Mouse (Mus musculus): ENCODE data around the gene Kat2b. TPM values are rescaled to one million over a fixed set of nuclear protein-coding genes. Genes with fewer than 3 reads are reported as not detected.

The Kat2b gene
- polyA plus RNA-seq, 1 experiment from 2014 or later, result 6.7 TPM

DNA sequence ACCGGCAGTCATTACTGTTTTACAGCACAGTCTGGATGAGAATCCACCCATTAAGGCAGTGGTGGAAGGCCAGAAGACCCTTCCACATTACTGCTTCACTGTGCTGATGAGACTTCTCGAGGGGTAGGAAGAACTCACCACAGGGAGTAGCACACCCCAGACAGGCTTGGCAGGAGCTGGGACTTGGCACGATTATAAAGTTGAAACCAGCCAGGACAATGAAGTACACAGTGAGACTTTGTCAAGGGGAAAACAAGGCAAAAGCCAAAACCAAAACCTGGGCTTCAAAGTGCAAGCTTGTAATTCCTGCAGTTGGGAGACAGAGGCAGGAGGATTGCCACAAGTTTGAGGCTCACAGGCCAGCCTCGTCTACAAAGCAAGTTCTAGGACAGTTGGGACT, 54.0 kb downstream of the Kat2b start:
- no peaks in the 10 kb centered on the region for H3K9me3 ChIP-seq
- H3K4me2 ChIP-seq, result no peak overlapping the region
- H3K36me3 ChIP-seq (replicated peaks), result no peaks in the 10 kb centered on the region
- H3K9ac ChIP-seq, result no peak overlapping the region
- 88% methylated on average over 4 of the region's 4 CpGs for WGBS
- H3K27me3 ChIP-seq (replicated peaks), result no peaks in the 10 kb centered on the region
- no peaks in the 10 kb centered on the region for H3K4me1 ChIP-seq
- ATAC-seq (replicated peaks), result no peak
- no peak overlapping the region for H3K27ac ChIP-seq
- H3K4me3 ChIP-seq, result no peak overlapping the region

DNA sequence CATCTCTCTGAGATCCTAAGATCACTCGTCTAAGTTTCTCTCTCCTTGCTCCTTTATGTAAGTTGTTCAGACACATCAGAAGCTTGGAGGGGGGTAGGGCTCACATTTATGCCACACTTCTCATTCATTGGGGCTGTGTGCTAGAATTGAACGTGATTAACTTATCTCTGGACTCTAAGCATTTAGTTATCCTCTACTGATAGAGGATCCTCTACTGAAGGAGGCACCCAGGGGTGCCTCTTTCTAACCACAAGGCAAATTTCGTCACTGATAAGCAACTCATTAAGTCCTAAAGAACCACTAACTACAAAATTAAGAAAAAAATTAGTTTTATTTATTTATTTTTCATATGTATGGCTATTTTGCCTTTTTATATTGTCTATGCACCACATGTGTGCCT, 55.5 kb downstream of the Kat2b start:
- H3K36me3 ChIP-seq (replicated peaks), result no peaks in the 10 kb centered on the region
- no peak overlapping the region for H3K4me3 ChIP-seq
- no peak overlapping the region for H3K4me2 ChIP-seq
- 84% methylated on average over 3 of the region's 3 CpGs for WGBS
- no peaks in the 10 kb centered on the region for H3K9me3 ChIP-seq
- H3K27ac ChIP-seq, result no peak overlapping the region
- no peaks in the 10 kb centered on the region for H3K27me3 ChIP-seq (replicated peaks)
- no peak for ATAC-seq (replicated peaks)
- H3K9ac ChIP-seq, result no peak overlapping the region
- no peaks in the 10 kb centered on the region for H3K4me1 ChIP-seq

- Histone ChIP-seq H3K27me3 (replicated peaks) (no peaks in the 10 kb centered on the region), H3K27ac (no peak overlapping the region), H3K4me3 (no peak overlapping the region), H3K9me3 (no peaks in the 10 kb centered on the region), H3K36me3 (replicated peaks) (no peaks in the 10 kb centered on the region), H3K4me2 (no peak overlapping the region), H3K4me1 (no peaks in the 10 kb centered on the region), H3K9ac (no peak overlapping the region)
- 95% methylated on average over 9 of the region's 9 CpGs for WGBS
- no peak for ATAC-seq (replicated peaks)
Measured at GRCm38 (mm10) chr17:53623762-53624161, 57.1 kb downstream of the Kat2b start.

DNA sequence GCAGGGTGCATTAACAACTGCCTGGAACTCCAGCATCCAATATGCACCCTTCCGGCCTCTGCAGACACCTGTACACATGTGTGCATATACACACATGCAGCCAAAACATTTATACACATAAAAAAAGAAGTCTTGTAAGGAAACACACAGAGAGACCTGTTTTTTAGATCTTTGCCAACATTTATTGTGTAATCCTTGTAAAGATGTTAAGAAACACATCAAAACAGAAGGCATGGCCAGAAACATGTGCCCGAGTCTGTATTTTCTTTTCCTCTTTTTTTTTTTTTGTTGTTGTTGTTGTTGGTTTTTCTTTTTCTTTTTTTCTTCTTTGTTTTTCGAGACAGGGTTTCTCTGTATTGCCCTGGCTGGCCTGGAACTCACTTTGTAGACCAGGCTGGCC, 59.5 kb downstream of the Kat2b start:
- H3K9ac ChIP-seq, result no peak overlapping the region
- ATAC-seq (replicated peaks), result no peak
- WGBS, result 89% methylated on average over 3 of the region's 3 CpGs

DNA sequence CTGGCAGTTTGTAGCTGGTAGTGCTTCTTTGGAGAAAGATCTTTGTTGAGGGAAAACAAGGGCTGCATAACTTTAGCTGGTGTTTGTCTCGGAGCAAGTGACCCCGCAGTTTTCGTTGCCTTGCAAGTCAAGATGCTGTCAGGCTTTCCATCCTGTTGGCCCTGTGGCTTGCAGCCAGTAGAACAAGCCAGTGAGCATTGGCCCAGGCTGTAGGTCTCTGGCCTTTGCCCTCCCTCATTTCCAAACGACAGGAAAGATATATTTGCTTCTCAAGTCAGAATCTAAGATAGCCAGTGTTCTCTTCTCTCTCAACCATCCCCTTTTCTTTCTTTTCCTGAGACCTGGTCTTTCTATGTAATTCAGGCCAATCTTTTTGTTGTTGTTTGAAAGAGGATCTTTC, 60.8 kb downstream of the Kat2b start:
- no peaks in the 10 kb centered on the region for H3K4me1 ChIP-seq
- H3K4me2 ChIP-seq, result no peak overlapping the region
- WGBS, result 88% methylated on average over 4 of the region's 4 CpGs
- no peak overlapping the region for H3K4me3 ChIP-seq
- 0 out of 2 replicates have a peak, but pooled peaks cover 6% of the 10 kb centered on the region for H3K36me3 ChIP-seq (replicated peaks)
- no peaks in the 10 kb centered on the region for H3K27me3 ChIP-seq (replicated peaks)
- no peaks in the 10 kb centered on the region for H3K9me3 ChIP-seq
- no peak for ATAC-seq (replicated peaks)
- no peak overlapping the region for H3K27ac ChIP-seq
- no peak overlapping the region for H3K9ac ChIP-seq

More for the DNA sequence above, 59.5 kb downstream of the Kat2b start:
- no peaks in the 10 kb centered on the region for H3K4me1 ChIP-seq
- no peaks in the 10 kb centered on the region for H3K27me3 ChIP-seq (replicated peaks)
- H3K4me3 ChIP-seq, result no peak overlapping the region
- no peak overlapping the region for H3K27ac ChIP-seq
- 0 out of 2 replicates have a peak, but pooled peaks cover 6% of the 10 kb centered on the region for H3K36me3 ChIP-seq (replicated peaks)
- no peak overlapping the region for H3K4me2 ChIP-seq
- H3K9me3 ChIP-seq, result no peaks in the 10 kb centered on the region

DNA sequence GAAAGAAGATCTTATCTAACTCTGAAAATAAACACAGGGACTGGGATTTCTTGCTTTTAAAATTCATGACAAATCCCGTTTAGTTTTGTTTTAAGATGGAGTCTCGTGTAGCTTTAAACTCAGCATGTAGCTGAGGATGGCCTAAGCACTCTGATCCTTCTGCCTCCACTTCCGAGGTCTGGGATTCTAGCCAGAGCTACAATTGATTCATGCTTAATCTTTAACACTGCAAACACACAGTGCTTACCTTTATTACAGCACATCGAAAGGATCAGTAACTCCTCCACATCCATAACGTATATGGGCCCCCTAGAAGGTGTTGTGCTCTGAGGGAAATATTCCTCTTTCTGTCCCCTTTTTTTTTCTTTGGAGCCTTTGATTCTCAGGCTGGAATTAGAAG, 61.5 kb downstream of the Kat2b start:
- Histone ChIP-seq H3K27me3 (replicated peaks) (no peaks in the 10 kb centered on the region), H3K9ac (no peak overlapping the region), H3K4me1 (no peaks in the 10 kb centered on the region), H3K36me3 (replicated peaks) (0 out of 2 replicates have a peak, but pooled peaks cover 6% of the 10 kb centered on the region), H3K4me2 (no peak overlapping the region), H3K4me3 (no peak overlapping the region), H3K9me3 (no peaks in the 10 kb centered on the region), H3K27ac (0 out of 2 replicates have a peak overlapping the region, but pooled peaks have one; percentile 6)
- no peak for ATAC-seq (replicated peaks)
- WGBS, result 69% methylated on average over 5 of the region's 5 CpGs

DNA sequence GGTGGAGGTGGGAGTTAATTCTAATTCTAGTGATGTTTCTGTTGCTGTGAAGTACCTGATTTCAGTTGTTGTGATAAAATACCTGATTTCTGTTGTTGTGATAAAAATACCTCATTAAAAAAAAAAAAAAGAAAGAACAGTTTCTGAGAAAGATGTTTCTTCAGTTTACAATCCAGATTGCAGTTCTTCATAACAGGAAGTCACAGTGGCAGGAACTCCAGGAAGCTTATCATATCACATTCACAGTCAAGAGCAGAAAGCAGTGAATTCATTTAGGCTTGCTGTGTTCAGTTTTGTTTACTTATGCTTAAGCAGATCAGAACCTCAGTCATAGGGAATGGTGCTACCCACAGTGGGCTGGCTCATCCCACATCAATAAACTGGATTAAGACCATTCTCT, 64.7 kb downstream of the Kat2b start:
- no peak overlapping the region for H3K9ac ChIP-seq
- H3K9me3 ChIP-seq, result no peaks in the 10 kb centered on the region
- no peak overlapping the region for H3K4me2 ChIP-seq
- H3K27me3 ChIP-seq (replicated peaks), result no peaks in the 10 kb centered on the region
- H3K27ac ChIP-seq, result no peak overlapping the region
- no peaks in the 10 kb centered on the region for H3K4me1 ChIP-seq
- no peak for ATAC-seq (replicated peaks)
- no peak overlapping the region for H3K4me3 ChIP-seq
- peaks cover 13% of the 10 kb centered on the region; the same call in 1 of the 2 replicates for H3K36me3 ChIP-seq (replicated peaks)

- H3K36me3 ChIP-seq (replicated peaks), result peaks cover 16% of the 10 kb centered on the region; the same call in 1 of the 2 replicates
- 91% methylated on average over 4 of the region's 4 CpGs for WGBS
Measured at GRCm38 (mm10) chr17:53643360-53643759, 76.7 kb downstream of the Kat2b start.

DNA sequence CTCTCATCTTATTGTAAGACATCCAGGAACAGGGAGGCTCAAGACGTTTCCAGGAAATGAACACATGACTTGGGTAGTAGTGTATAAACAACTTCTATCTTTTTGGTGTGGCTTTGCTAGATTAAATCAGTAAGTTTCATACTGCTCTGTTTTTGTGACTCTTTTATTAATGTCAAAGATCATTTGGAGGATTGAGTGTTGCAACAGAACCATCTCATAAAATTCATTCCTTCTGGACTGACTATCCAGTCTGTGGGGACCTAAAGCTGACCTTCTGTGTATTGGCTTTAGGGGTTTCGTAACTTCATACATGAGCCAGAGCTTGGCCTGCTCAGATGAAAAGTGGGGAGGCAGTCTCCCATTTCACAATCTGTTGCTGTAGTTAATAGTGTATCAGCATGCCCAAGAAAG, 83.6 kb downstream of the Kat2b start:
- Histone ChIP-seq H3K4me3 (no peak overlapping the region), H3K27ac (no peak overlapping the region), H3K27me3 (replicated peaks) (no peaks in the 10 kb centered on the region), H3K9me3 (no peaks in the 10 kb centered on the region), H3K4me1 (no peaks in the 10 kb centered on the region), H3K9ac (no peak overlapping the region), H3K4me2 (no peak overlapping the region), H3K36me3 (replicated peaks) (peaks cover 6% of the 10 kb centered on the region; the same call in 1 of the 2 replicates)
- no peak for ATAC-seq (replicated peaks)
- 71% methylated on average over 2 of the region's 2 CpGs for WGBS

More at GRCm38 (mm10) chr17:53643360-53643759, 76.7 kb downstream of the Kat2b start:
- H3K4me2 ChIP-seq, result no peak overlapping the region
- no peak for ATAC-seq (replicated peaks)
- H3K9ac ChIP-seq, result no peak overlapping the region
- no peaks in the 10 kb centered on the region for H3K27me3 ChIP-seq (replicated peaks)
- no peak overlapping the region for H3K27ac ChIP-seq
- no peak overlapping the region for H3K4me3 ChIP-seq
- H3K9me3 ChIP-seq, result no peaks in the 10 kb centered on the region
- H3K4me1 ChIP-seq, result no peaks in the 10 kb centered on the region

- Histone ChIP-seq H3K9ac (no peak overlapping the region), H3K9me3 (no peaks in the 10 kb centered on the region), H3K4me1 (peaks cover 10% of the 10 kb centered on the region), H3K27me3 (replicated peaks) (no peaks in the 10 kb centered on the region), H3K4me3 (no peak overlapping the region), H3K4me2 (no peak overlapping the region), H3K36me3 (replicated peaks) (peaks cover 6% of the 10 kb centered on the region; the same call in 1 of the 2 replicates), H3K27ac (no peak overlapping the region)
- no peak for ATAC-seq (replicated peaks)
- 94% methylated on average over 4 of the region's 4 CpGs for WGBS
Measured at GRCm38 (mm10) chr17:53654596-53654995, 87.9 kb downstream of the Kat2b start.

DNA sequence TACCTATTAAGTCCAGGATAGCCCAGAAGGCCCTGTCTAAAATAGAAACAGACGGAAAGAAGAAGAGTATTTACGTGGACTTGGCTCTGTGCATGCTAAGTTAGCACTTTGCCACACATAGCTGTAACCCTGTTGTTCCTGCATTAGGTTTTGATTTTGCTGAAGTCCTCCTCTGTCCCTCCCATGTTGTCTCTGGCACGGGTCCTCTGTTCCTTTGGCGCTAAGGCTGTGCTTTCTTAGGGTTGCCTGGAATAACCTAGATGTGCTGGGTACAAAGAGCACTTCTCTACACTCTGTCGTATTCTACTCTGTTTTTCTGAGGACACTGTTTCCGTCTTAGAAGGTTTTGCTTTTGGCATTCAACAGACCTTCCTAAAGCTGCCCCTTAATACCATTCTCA, 88.4 kb downstream of the Kat2b start:
- Histone ChIP-seq H3K27ac (no peak overlapping the region), H3K27me3 (replicated peaks) (no peaks in the 10 kb centered on the region), H3K4me2 (no peak overlapping the region), H3K4me3 (no peak overlapping the region), H3K9ac (no peak overlapping the region), H3K36me3 (replicated peaks) (peaks cover 6% of the 10 kb centered on the region; the same call in 1 of the 2 replicates), H3K4me1 (peaks cover 15% of the 10 kb centered on the region), H3K9me3 (no peaks in the 10 kb centered on the region)
- 94% methylated on average over 6 of the region's 6 CpGs for WGBS
- ATAC-seq (replicated peaks), result no peak

GRCm38 (mm10) chr17:53655959-53656358, 89.3 kb downstream of the Kat2b start:
- peaks cover 15% of the 10 kb centered on the region for H3K4me1 ChIP-seq
- no peak overlapping the region for H3K4me3 ChIP-seq
- H3K9ac ChIP-seq, result no peak overlapping the region
- H3K4me2 ChIP-seq, result no peak overlapping the region
- H3K27me3 ChIP-seq (replicated peaks), result no peaks in the 10 kb centered on the region
- H3K9me3 ChIP-seq, result no peaks in the 10 kb centered on the region
- 95% methylated on average over 2 of the region's 2 CpGs for WGBS
- no peak overlapping the region for H3K27ac ChIP-seq
- ATAC-seq (replicated peaks), result no peak
- peaks cover 6% of the 10 kb centered on the region; the same call in 1 of the 2 replicates for H3K36me3 ChIP-seq (replicated peaks)

- Histone ChIP-seq H3K4me1 (peaks cover 15% of the 10 kb centered on the region), H3K4me3 (no peak overlapping the region), H3K36me3 (replicated peaks) (peaks cover 6% of the 10 kb centered on the region; the same call in 1 of the 2 replicates), H3K4me2 (no peak overlapping the region), H3K9ac (no peak overlapping the region), H3K27ac (no peak overlapping the region), H3K9me3 (no peaks in the 10 kb centered on the region), H3K27me3 (replicated peaks) (no peaks in the 10 kb centered on the region)
- ATAC-seq (replicated peaks), result no peak
- WGBS, result 76% methylated on average over 6 of the region's 6 CpGs
Measured at GRCm38 (mm10) chr17:53656369-53656860, 89.8 kb downstream of the Kat2b start.

All from midbrain, embryonic 15.5 days (tissue).